ENCODE assay signal across 25 mouse cellular contexts in genomic region chr4:34733415-34733814, GRCm38 (mm10). TPM values are rescaled to one million over a fixed set of nuclear protein-coding genes. Genes with fewer than 3 reads are reported as not detected.
A peak's percentile ranks its signal among the peaks of the same experiment; 100 is the strongest.
DNase-seq lines count a peak whose midpoint lies in the region; ATAC-seq and TF ChIP-seq lines count a peak whose summit lies in the region.
"Not testable (repeated sequence)": the region's sequence is repeated elsewhere in the genome, so short reads cannot be mapped to it uniquely, and the experiment has no call there.
"Had no signal": no experiment of that assay in that cellular context is flagged by ENCODE, and none has a peak within 500 bp of the region (broad histone marks: within the 10 kb centered on the region; RNA-seq: fewer than 3 reads in every experiment).

No protein-coding gene starts in this region.

- not testable (repeated sequence) for H3K4me3 ChIP-seq in CH12.LX (replicated peaks in 1 of 3; ENCODE audit: low read depth in 2 of 3, low read length in 2 of 3, poor library complexity in 1 of 3); gastrocnemius, adult 2 months; kidney, adult 2 months (ENCODE audit: insufficient read depth, low read depth, low read length); liver, postnatal 0 days (ENCODE audit: low read depth, low read length); stomach, postnatal 0 days (ENCODE audit: low read depth, low read length)

- DNase-seq in CH12.LX (ENCODE audit: extremely low read depth): peak; percentile 20
- DNase-seq in brain, adult 2 months (ENCODE audit: low read depth, low spot score): peak; percentile 16
- DNase-seq in gastrocnemius, adult 2 months; kidney, adult 2 months; liver, postnatal 0 days; stomach, postnatal 0 days (ENCODE audit: low spot score): not testable (repeated sequence)

- WGBS in kidney, adult 2 months: 30% methylated on average over 2 of the region's 2 CpGs
- WGBS in liver, postnatal 0 days (ENCODE audit: insufficient replicate concordance): 17% methylated on average over 2 of the region's 2 CpGs
- WGBS in stomach, postnatal 0 days: 15% methylated on average over 2 of the region's 2 CpGs

- H3K36me3 ChIP-seq in CH12.LX (replicated peaks in 1 of 2; ENCODE audit: control insufficient read depth in 1 of 2, insufficient read depth in 1 of 2, low read length in 1 of 2); kidney, adult 2 months (ENCODE audit: control insufficient read depth, insufficient read depth, low read length); liver, postnatal 0 days (replicated peaks; ENCODE audit: insufficient read depth, low read length); stomach, postnatal 0 days (ENCODE audit: control insufficient read depth, insufficient read depth, low read length): not testable (repeated sequence)

- not testable (repeated sequence) for H3K9ac ChIP-seq in CH12.LX (ENCODE audit: insufficient read depth, low read depth); liver, postnatal 0 days (replicated peaks); stomach, postnatal 0 days (ENCODE audit: low read length)

- peak; percentile 55 for TF ChIP-seq RAD21 in CH12.LX (IDR thresholded peaks at IDR 0.05; ENCODE audit: low read depth, low read length)

- H3K27me3 ChIP-seq in CH12.LX (replicated peaks): peaks cover 11% of the 10 kb centered on the region
- H3K27me3 ChIP-seq in kidney, adult 2 months (replicated peaks; ENCODE audit: control insufficient read depth, insufficient read depth, low read length); liver, postnatal 0 days (ENCODE audit: insufficient read depth, low read length); stomach, postnatal 0 days (ENCODE audit: control insufficient read depth, insufficient read depth, low read length): not testable (repeated sequence)

- peak in 1 of 2 experiments; percentile 62; a peak in 2 of 4 replicates for TF ChIP-seq CTCF in CH12.LX (conservative IDR thresholded peaks at IDR 0.05 in 1 of 2, IDR thresholded peaks at IDR 0.05 in 1 of 2; ENCODE audit: low read depth in 2 of 2, low read length in 2 of 2)
- TF ChIP-seq CTCF in gastrocnemius, adult 2 months (IDR thresholded peaks at IDR 0.05): peak; percentile 33
- TF ChIP-seq CTCF in kidney, adult 2 months (conservative IDR thresholded peaks at IDR 0.05; ENCODE audit: insufficient read depth, insufficient read length, low read depth, low read length): peak; percentile 37
- TF ChIP-seq CTCF in liver, postnatal 0 days (IDR thresholded peaks at IDR 0.05; ENCODE audit: low read depth): peak; percentile 44; the same call in 1 of the 2 replicates
- peak; percentile 60 for TF ChIP-seq CTCF in stomach, postnatal 0 days (IDR thresholded peaks at IDR 0.05; ENCODE audit: low read depth)

- in situ Hi-C loops in CH12.LX (cut with MboI; ENCODE audit: low pct_ligation_motif_present, low pct_unique_long_range_greater_than_20kb, low sequenced_read_pairs): not testable (repeated sequence)

- not testable (repeated sequence) for TF ChIP-seq EP300 in CH12.LX (IDR thresholded peaks at IDR 0.05; ENCODE audit: low read length); liver, postnatal 0 days (IDR thresholded peaks at IDR 0.05; ENCODE audit: low read depth); stomach, postnatal 0 days (optimal IDR thresholded peaks at IDR 0.05)

- H3K9me3 ChIP-seq in CH12.LX (replicated peaks; ENCODE audit: low read length); liver, postnatal 0 days (ENCODE audit: low read length); stomach, postnatal 0 days (ENCODE audit: control insufficient read depth, low read length): not testable (repeated sequence)

- H3K4me2 ChIP-seq in CH12.LX (ENCODE audit: insufficient read depth, low read depth, poor library complexity, severe bottlenecking); liver, postnatal 0 days (ENCODE audit: low read depth, low read length); stomach, postnatal 0 days (replicated peaks; ENCODE audit: low read depth): not testable (repeated sequence)

- not testable (repeated sequence) for H3K4me1 ChIP-seq in CH12.LX (ENCODE audit: control insufficient read depth in 1 of 2, insufficient read depth in 2 of 2); kidney, adult 2 months (ENCODE audit: control insufficient read depth, insufficient read depth, low read length); liver, postnatal 0 days (ENCODE audit: insufficient read depth); stomach, postnatal 0 days (replicated peaks; ENCODE audit: control insufficient read depth, insufficient read depth)

- not testable (repeated sequence) for ATAC-seq in liver, postnatal 0 days; stomach, postnatal 0 days (ENCODE audit: low FRiP score, low TSS enrichment)
- peak; percentile 49 for ATAC-seq in megakaryocyte progenitor cell, adult 5-6 weeks (replicated peaks; ENCODE audit: poor library complexity)

- not testable (repeated sequence) for H3K27ac ChIP-seq in CH12.LX (ENCODE audit: insufficient read depth, low read depth); gastrocnemius, adult 2 months; kidney, adult 2 months (ENCODE audit: insufficient read depth, low read depth, low read length); liver, postnatal 0 days (ENCODE audit: low read depth); stomach, postnatal 0 days (replicated peaks)

- H3K79me2 ChIP-seq in CH12.LX (replicated peaks; ENCODE audit: control insufficient read depth, extremely low read depth, insufficient read depth, poor library complexity, severe bottlenecking): not testable (repeated sequence)

- TF ChIP-seq POLR2A in CH12.LX (IDR thresholded peaks at IDR 0.05; ENCODE audit: low read depth, low read length); kidney, adult 2 months (IDR thresholded peaks at IDR 0.05; ENCODE audit: low read depth, low read length): not testable (repeated sequence)

- dilution Hi-C loops in CH12.LX (cut with MboI; ENCODE audit: extremely low pct_ligation_motif_present, extremely low pct_unique_long_range_greater_than_20kb, low sequenced_read_pairs): not testable (repeated sequence)

- intact Hi-C loops in gastrocnemius, adult 2 months (cut with DNase I): not testable (repeated sequence)

TF ChIP-seq in CH12.LX, 34 proteins besides CTCF, POLR2A, EP300 and RAD21:
- TF ChIP-seq SMC3 (IDR thresholded peaks at IDR 0.05; ENCODE audit: low read depth, low read length): peak; percentile 48

RNA-seq across cellular contexts. Expression of gene Cfap206, which starts 3.4 kb away (rescaled TPM):
- total RNA-seq in CH12.LX (2012; rRNA removed) (not detected in 2 replicates), CH12.LX (2014; rRNA removed) (not detected in 2 replicates)
- polyA plus RNA-seq in CH12.LX (2012; ENCODE audit: insufficient read length, low read depth): not detected in 2 replicates
- not detected for total RNA-seq in gastrocnemius, adult 2 months (2021)
- polyA plus RNA-seq in kidney, adult 2 months (2012; rRNA removed): 0.17 and 0.20 TPM in 2 replicates
- polyA plus RNA-seq in liver, postnatal 0 days (2015; fragmentation: Nextera tagmentation; extraction: Ambion mirVana): not detected in 2 replicates
- not detected in 2 replicates for total RNA-seq in megakaryocyte progenitor cell, adult 5-6 weeks (2015)
- not detected in 2 replicates for total RNA-seq in megakaryocyte progenitor cell, adult 5-6 weeks (2017)
- 0.19 and 0.59 TPM in 2 replicates for polyA plus RNA-seq in stomach, postnatal 0 days (2015; fragmentation: Nextera tagmentation; extraction: Ambion mirVana)
- total RNA-seq: adrenal gland, postnatal 25 days; gastrocnemius, adult 18-20 months; gastrocnemius, postnatal 4 days; hematopoietic stem cell, adult 5-6 weeks had no signal
- polyA plus RNA-seq: liver, embryonic 13.5 days; spleen, adult 2 months had no signal

RNA-seq across cellular contexts. Expression of gene Gm136, which starts 22.6 kb away (rescaled TPM):
- total RNA-seq in CH12.LX (2012; rRNA removed) (not detected in 2 replicates), CH12.LX (2014; rRNA removed) (not detected in 2 replicates)
- polyA plus RNA-seq in CH12.LX (2012; ENCODE audit: insufficient read length, low read depth): not detected in 2 replicates
- total RNA-seq in gastrocnemius, adult 2 months (2021): not detected
- polyA plus RNA-seq in kidney, adult 2 months (2012; rRNA removed): not detected in 2 replicates
- not detected in 2 replicates for polyA plus RNA-seq in liver, postnatal 0 days (2015; fragmentation: Nextera tagmentation; extraction: Ambion mirVana)
- not detected in 2 replicates for total RNA-seq in megakaryocyte progenitor cell, adult 5-6 weeks (2015)
- not detected in 2 replicates for total RNA-seq in megakaryocyte progenitor cell, adult 5-6 weeks (2017)
- polyA plus RNA-seq in stomach, postnatal 0 days (2015; fragmentation: Nextera tagmentation; extraction: Ambion mirVana): not detected in 2 replicates
- total RNA-seq: adrenal gland, postnatal 25 days; gastrocnemius, adult 18-20 months; gastrocnemius, postnatal 4 days; hematopoietic stem cell, adult 5-6 weeks; left cerebral cortex, postnatal 25 days had no signal
- polyA plus RNA-seq: embryonic facial prominence, embryonic 12.5 days; forebrain, embryonic 11.5 days; heart, embryonic 10.5 days; heart, embryonic 16.5 days; hindbrain, embryonic 15.5 days; intestine, embryonic 15.5 days; kidney, embryonic 14.5 days; limb, embryonic 13.5 days; liver, embryonic 13.5 days; midbrain, embryonic 13.5 days; neural tube, embryonic 12.5 days; spleen, adult 2 months; stomach, embryonic 14.5 days had no signal

RNA-seq across cellular contexts. Expression of gene Smim8, which starts 44.8 kb away (rescaled TPM):
- total RNA-seq in CH12.LX (2012; rRNA removed): 20.4 and 22.2 TPM in 2 replicates
- 62.5 and 69.1 TPM in 2 replicates for total RNA-seq in CH12.LX (2014; rRNA removed)
- 27.8 and 28.8 TPM in 2 replicates for polyA plus RNA-seq in CH12.LX (2012; ENCODE audit: insufficient read length, low read depth)
- total RNA-seq in gastrocnemius, adult 2 months (2021): 10 to 100 TPM; 24.5 to 31.5 TPM
- 8.5 and 13.2 TPM in 2 replicates for polyA plus RNA-seq in kidney, adult 2 months (2012; rRNA removed)
- 34.5 and 41.9 TPM in 2 replicates for polyA plus RNA-seq in liver, postnatal 0 days (2015; fragmentation: Nextera tagmentation; extraction: Ambion mirVana)
- 21.0 and 32.8 TPM in 2 replicates for total RNA-seq in megakaryocyte progenitor cell, adult 5-6 weeks (2015)
- total RNA-seq in megakaryocyte progenitor cell, adult 5-6 weeks (2017): 15.6 and 17.4 TPM in 2 replicates
- polyA plus RNA-seq in stomach, postnatal 0 days (2015; fragmentation: Nextera tagmentation; extraction: Ambion mirVana): 43.9 and 46.2 TPM in 2 replicates

RNA-seq across cellular contexts. Expression of gene Slc35a1, which starts 46.2 kb away (rescaled TPM):
- total RNA-seq in CH12.LX (2012; rRNA removed) (16.6 and 18.2 TPM in 2 replicates), CH12.LX (2014; rRNA removed) (26.2 and 27.8 TPM in 2 replicates)
- polyA plus RNA-seq in CH12.LX (2012; ENCODE audit: insufficient read length, low read depth): 18.1 and 19.7 TPM in 2 replicates
- total RNA-seq in gastrocnemius, adult 2 months (2021): 10 to 100 TPM; 10.9 to 14.7 TPM
- polyA plus RNA-seq in kidney, adult 2 months (2012; rRNA removed): 16.9 and 22.1 TPM in 2 replicates
- 10.6 and 12.3 TPM in 2 replicates for polyA plus RNA-seq in liver, postnatal 0 days (2015; fragmentation: Nextera tagmentation; extraction: Ambion mirVana)
- total RNA-seq in megakaryocyte progenitor cell, adult 5-6 weeks (2015): 24.3 and 26.6 TPM in 2 replicates
- total RNA-seq in megakaryocyte progenitor cell, adult 5-6 weeks (2017): 25.8 and 26.8 TPM in 2 replicates
- 37.4 and 39.6 TPM in 2 replicates for polyA plus RNA-seq in stomach, postnatal 0 days (2015; fragmentation: Nextera tagmentation; extraction: Ambion mirVana)
